Mouse (Mus musculus) adrenal gland, adult 8-10 months (tissue): Measurements from ENCODE around the gene Mrpl58. TPM values are rescaled to one million over a fixed set of nuclear protein-coding genes. Genes with fewer than 3 reads are reported as not detected.

Source experiments
- DNase-seq: peaks from one replicate; pipeline ENCODE4 v3.0.0; 2022
- total RNA-seq, 4 experiments: library from RNA; stranded (reverse); gene quantifications; 2 replicates each; pipeline ENCODE4 v1.2.4; 2022

Mrpl58 gene
- total RNA-seq: 100 to 1,000 TPM; 157 to 179 (median 160) TPM

GRCm38 (mm10) chr11:115403338-115404124 is at the start of gene Mrpl58:
Gene Mrpl58, plus strand, starts transcription at chr11:115403752.
- peak; percentile 77 for DNase-seq

- no peak for DNase-seq
These were observed 49.4 kb upstream of the Mrpl58 start for GRCm38 (mm10) chr11:115354183-115354582.

- DNase-seq: peak; percentile 41
These were observed 45.1 kb upstream of the Mrpl58 start for GRCm38 (mm10) chr11:115358468-115358867.

GRCm38 (mm10) chr11:115359293-115359692 is 44.3 kb upstream of the Mrpl58 start:
- DNase-seq: no peak

GRCm38 (mm10) chr11:115359726-115360125 is 43.8 kb upstream of the Mrpl58 start:
- DNase-seq: no peak

DNA sequence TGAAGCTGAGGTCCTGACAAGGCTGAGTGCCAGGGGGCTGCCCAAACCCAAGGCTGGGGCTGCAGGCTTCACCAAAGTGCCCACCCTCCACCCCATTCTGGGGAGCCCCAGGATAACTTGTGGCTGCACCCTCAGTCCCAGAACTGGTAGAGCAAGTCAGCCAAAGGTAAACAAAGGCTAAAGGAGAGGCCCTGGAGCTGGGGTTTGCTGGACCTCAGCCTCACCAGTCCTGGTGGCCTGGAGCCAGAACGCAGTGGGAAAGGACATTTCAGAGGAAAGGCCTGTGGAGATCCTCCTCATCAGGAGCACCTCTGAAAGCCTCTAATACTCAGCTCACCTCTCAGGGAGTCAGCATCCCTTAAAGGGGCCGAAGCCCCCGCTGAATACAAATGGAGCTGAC is 39.4 kb upstream of the Mrpl58 start:
- no peak for DNase-seq

DNA sequence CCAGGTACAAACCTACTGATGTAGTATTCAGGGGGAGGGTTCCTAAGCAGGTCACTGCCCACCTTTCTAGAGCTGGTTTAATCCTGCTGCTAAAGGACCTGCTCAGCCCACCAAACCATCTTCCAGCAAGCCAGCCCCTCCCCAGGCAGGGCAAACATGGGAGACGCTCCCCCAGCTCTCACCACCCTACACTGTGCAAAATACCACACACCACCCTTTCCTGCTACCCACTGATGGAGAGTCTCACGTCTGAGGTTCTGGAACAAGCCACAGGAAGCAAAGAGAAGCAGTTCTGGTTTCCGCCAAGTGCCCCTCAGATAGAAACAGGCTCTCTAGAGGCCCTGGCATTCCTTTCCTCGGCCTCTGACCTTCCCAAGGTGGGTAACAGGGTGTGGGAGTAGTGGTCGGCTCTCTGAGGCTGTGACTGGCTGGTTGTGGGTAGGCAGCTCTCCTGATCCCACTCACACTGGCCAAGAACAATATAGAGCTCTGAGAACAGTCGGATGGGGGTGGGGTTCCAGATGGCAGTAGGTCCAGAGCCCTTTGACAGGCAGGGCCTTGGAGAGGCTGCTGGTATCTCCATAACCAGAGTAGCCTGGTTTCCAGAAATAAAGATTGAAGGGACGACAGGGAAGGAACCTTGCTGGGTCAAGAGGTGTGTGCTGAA is 37.4 kb upstream of the Mrpl58 start:
- DNase-seq: no peak

DNA sequence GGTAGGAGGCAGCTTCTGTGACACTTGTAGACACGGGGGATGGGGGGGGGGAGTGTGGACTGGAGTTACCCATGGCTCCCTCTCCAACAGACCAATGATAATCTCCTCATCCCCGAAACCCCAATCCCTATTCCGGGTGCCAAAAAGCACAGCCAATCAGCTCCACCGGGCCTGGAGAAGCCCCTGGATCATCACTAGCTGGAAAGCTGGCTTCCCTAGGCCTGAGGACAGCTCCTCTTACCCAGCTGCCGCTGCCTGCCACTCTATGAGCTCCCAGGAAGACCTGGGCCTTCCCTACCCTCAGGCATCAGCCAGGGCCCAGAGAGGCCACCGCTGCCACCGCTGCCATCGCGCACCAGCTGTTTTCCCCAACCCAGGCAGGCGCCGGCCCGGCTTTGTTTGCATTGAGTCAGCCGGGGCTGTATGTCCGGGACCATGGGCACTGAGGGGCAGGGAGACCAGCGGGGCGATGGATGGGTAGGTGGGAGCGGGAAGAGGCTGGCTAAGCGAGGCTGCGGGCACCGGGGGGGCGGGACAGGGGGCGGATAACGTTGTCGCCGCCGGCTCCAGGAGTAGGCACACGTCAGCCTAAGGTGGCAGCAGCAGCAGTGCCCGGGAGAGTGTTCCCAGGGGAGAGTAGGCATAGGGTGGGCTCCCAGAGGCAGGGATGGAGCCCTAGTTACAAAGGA is 36.7 kb upstream of the Mrpl58 start:
- DNase-seq: no peak

DNA sequence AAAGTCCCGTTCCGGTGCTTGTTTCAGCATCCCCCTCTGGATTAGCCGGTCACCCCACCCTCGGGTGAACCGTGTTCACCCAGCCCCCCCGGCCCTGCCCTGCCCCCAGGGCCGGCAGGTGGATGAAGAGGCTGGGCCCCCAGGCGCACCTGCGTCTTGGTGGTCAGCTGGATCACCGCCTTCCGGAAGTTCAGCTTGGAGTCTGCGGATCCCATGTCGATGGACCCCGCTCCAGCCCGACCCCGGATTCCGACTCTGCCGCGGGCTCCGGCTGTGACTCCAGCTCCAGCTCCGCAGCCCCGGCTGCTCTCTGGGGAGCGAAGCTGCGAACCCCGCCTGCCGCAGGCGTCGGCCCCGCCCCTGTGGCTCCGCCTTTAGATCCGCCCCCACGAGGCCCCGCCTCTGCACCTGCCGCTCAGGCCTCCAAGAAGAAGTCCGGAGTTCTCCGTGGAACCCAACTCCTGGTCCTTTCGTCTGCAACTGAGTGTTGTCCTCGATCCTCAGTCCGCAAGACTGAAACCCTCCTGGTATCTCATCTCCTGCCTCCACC is 36.1 kb upstream of the Mrpl58 start, which contains the start of gene Hid1:
Gene Hid1, minus strand, starts transcription at position 362 of the 550 bp plus-strand sequence.
- peak; percentile 75 for DNase-seq

DNA sequence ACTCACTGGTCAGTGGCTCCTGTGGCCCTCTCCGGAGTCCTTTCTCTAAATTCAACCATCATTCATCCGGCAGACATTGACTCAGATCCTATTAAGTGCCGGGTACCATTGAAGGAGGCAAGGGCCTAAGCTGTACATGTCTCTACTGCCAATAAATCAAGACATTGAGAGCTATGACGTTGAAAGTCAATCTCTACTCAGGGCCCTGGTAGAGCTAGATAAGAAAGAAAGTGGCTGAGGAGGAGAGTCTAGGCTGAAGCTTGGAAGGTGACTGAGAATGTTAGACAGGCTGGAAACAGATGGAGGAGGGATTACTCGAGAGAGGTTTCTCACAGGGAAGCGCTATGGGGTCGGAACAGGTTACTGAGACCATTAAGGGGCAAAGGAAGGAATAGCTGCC is 33.2 kb upstream of the Mrpl58 start:
- no peak for DNase-seq

- DNase-seq: no peak
These were observed 32.2 kb upstream of the Mrpl58 start for GRCm38 (mm10) chr11:115371354-115371753.

DNA sequence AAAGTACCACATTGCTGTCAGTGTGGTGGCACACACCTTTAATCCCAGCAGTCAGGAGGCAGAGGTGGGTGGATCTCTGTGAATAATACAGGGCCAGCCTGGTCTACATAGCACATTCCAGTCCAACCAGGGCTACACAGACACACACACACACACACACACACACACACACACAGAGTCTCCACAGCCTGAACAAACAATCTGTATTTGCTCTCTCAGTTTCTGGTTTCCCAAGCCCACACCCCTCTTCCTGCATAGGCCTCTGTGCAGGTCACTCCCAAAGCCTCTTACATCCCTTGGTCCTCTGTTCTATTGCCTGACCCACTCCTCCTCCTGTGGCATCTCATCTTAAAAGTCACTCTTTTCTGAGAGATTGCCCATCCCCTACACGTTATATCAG is 31.5 kb upstream of the Mrpl58 start:
- DNase-seq: no peak

- DNase-seq: no peak
These were observed 30.8 kb upstream of the Mrpl58 start for GRCm38 (mm10) chr11:115372737-115373136.

DNA sequence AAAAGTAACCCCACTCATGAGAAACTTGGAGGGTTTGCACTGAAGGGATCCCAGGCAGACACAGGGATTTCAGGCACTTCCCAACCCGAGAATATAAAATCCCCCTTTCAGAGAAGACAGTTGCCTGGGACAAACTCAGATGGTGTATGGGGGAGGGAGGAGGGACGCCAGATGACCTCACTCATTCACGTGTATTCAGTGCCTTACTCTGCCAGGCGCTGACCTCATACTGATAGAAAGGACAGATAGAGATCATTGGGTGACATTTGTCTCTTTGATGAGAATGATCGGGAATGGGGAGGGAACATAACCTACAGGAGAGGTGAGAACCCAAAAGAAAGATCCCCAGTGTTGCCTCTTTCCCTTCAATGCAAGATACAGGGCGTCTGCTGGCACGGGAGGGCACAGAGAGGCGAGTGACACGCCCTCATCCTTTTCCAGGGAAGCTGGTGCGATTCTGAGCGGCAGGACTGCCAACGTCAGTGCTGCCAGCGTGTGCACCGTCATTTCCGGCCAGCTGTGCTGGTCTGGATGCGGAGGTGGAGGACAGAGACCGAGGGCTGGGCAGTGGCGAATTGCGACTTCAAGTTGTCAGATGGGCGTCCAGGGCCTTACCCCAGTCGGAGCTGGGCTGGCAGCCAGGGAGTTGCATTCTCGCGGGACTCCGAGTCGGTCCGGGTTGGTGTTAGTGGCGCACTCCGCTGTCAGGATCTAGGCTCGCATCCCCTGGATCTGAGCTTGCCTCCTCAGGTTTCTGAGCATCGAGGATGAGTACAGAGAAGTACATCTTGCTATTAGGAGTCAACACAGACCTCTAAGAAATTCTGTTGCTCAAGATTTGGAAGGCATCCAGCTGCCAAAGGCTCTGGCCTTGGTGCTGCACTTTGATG is 29.5 kb upstream of the Mrpl58 start:
- peak; percentile 78 for DNase-seq

DNA sequence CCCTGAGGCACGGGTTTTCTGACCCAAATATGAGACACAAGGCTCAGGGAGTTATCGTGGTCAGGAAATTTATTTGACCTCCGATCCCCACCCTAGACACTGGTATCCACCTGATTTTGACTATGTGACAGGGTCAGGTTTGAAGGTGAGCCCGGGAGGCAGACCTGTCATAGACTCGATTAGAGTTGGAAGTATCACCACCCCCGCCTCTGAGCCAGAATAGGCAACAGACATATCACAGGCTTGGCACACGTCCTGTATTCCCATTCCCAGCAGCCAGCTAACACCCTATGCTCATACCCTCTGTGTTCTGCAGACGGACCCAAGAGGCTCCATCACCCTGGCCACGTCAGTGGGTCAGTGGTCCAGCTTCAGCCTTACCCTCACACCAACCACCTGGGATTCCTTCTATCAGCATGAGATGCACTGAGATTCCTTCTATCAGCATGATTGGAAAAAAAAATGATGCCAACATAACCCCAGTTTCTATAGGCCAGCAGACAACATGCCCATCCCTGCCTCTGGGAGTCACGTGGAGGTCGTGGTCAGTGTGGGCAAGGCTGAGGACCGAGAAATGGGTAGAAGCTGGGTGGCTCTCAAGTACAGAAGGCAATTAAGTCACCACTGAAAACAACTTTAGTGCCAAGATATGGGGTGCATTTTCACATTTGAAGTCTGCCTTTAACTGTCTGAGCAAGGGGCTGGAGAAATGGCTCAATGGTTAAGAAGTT is 28.7 kb upstream of the Mrpl58 start:
- DNase-seq: no peak

DNA sequence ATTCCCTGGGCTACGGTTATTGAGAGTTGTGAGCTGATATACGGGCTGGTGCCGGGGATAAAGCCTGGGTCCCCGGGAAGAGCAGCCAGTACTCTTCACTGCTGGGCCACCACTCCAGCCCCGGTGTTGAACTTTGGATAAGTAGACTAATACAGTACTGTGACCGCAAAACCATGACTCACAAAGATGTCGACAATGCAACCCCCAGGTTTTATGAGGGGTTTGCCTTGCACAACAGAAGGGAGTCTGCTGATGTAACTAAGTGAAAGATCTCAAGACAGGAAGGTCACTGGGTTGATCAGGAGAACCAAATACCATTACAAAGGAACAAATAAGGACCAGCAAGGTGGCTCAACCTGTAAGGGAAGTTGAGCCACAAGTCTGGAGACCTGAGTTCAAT is 26.8 kb upstream of the Mrpl58 start:
- no peak for DNase-seq

DNA sequence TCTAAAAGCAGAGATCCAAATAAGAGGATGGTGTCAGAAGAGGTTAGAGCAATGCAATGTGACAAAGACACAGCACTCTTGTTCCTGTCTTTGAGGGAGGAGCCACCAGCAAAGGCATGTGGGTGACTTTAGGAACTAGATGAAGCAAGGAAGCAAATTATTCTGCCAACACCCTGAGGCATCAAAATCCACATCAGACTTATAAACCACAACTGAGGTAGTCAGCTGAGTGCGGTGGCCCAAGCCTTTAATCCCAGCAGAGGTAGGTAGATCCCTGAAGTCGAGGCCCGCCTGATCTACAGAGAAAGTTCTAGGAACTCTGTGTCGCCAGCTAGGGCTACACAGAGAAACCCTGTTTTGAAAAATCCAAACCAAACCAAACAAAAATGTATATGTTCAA is 26.3 kb upstream of the Mrpl58 start:
- DNase-seq: no peak

GRCm38 (mm10) chr11:115377854-115378253 is 25.7 kb upstream of the Mrpl58 start:
- DNase-seq: no peak

- no peak for DNase-seq
These were observed 22.3 kb upstream of the Mrpl58 start for GRCm38 (mm10) chr11:115381276-115381675.

GRCm38 (mm10) chr11:115381743-115382539 is 21.6 kb upstream of the Mrpl58 start, which contains the start of gene Cdr2l:
Gene Cdr2l, plus strand, starts transcription at chr11:115381916.
- DNase-seq: peak; percentile 92
